Mouse (Mus musculus) retina, embryonic 14.5 days (tissue): ENCODE measurements around the gene Asic2.
A peak's percentile ranks its signal among the peaks of the same experiment; 100 is the strongest.

Experiments
- DNase-seq: peaks from one replicate; pipeline ENCODE4 v3.0.0-alpha.2; 2015; ENCODE audit warnings: low spot score

The Asic2 gene

GRCm38 (mm10) chr11:81602971-81603370 is 365.3 kb downstream of the Asic2 start:
- no peak for DNase-seq

- DNase-seq = no peak
Observed at GRCm38 (mm10) chr11:81601736-81602135, 366.5 kb downstream of the Asic2 start.

- no peak for DNase-seq
Observed at GRCm38 (mm10) chr11:81597601-81598000, 370.7 kb downstream of the Asic2 start.

- DNase-seq = no peak
Observed at GRCm38 (mm10) chr11:81595235-81595634, 373.0 kb downstream of the Asic2 start.

GRCm38 (mm10) chr11:81592776-81593175 is 375.5 kb downstream of the Asic2 start:
- DNase-seq = no peak

GRCm38 (mm10) chr11:81590911-81591310 is 377.3 kb downstream of the Asic2 start:
- DNase-seq = peak; percentile 73

GRCm38 (mm10) chr11:81588630-81589029 is 379.6 kb downstream of the Asic2 start:
- DNase-seq = peak; percentile 80

- no peak for DNase-seq
Observed at GRCm38 (mm10) chr11:81587942-81588341, 380.3 kb downstream of the Asic2 start.

- no peak for DNase-seq
Observed at GRCm38 (mm10) chr11:81587114-81587513, 381.1 kb downstream of the Asic2 start.

- no peak for DNase-seq
Observed at GRCm38 (mm10) chr11:81584506-81584905, 383.8 kb downstream of the Asic2 start.

- peak; percentile 62 for DNase-seq
Observed at GRCm38 (mm10) chr11:81583195-81583594, 385.1 kb downstream of the Asic2 start.

- DNase-seq = no peak
Observed at GRCm38 (mm10) chr11:81582161-81582560, 386.1 kb downstream of the Asic2 start.

GRCm38 (mm10) chr11:81579753-81580152 is 388.5 kb downstream of the Asic2 start:
- DNase-seq = no peak

- DNase-seq = no peak
Observed at GRCm38 (mm10) chr11:81570406-81570805, 397.9 kb downstream of the Asic2 start.

GRCm38 (mm10) chr11:81564857-81565256 is 403.4 kb downstream of the Asic2 start:
- DNase-seq = no peak

GRCm38 (mm10) chr11:81560374-81560773 is 407.9 kb downstream of the Asic2 start:
- DNase-seq = no peak

GRCm38 (mm10) chr11:81543189-81543588 is 425.1 kb downstream of the Asic2 start:
- no peak for DNase-seq

- DNase-seq = no peak
Observed at GRCm38 (mm10) chr11:81535121-81535717, 433.0 kb downstream of the Asic2 start.

- DNase-seq = peak; percentile 80
Observed at GRCm38 (mm10) chr11:81534686-81535085, 433.6 kb downstream of the Asic2 start.

- DNase-seq = peak; percentile 49
Observed at GRCm38 (mm10) chr11:81531906-81532305, 436.4 kb downstream of the Asic2 start.

- DNase-seq = no peak
Observed at GRCm38 (mm10) chr11:81522927-81523326, 445.3 kb downstream of the Asic2 start.

- no peak for DNase-seq
Observed at GRCm38 (mm10) chr11:81521881-81522280, 446.4 kb downstream of the Asic2 start.

GRCm38 (mm10) chr11:81518001-81518955 is 450.0 kb downstream of the Asic2 start:
- no peak for DNase-seq
